Mouse (Mus musculus): Measurements from ENCODE around the gene Pam16.

- no peak for TF ChIP-seq CTCF (IDR thresholded peaks at IDR 0.05; ENCODE audit: control insufficient read depth, insufficient read depth, insufficient read length)
- no peak for TF ChIP-seq MAX (IDR thresholded peaks at IDR 0.05)
- TF ChIP-seq USF1 (IDR thresholded peaks at IDR 0.05; ENCODE audit: low read depth) = no peak
These were observed 11.0 kb upstream of the Pam16 start for GRCm38 (mm10) chr16:4635760-4636159.

Measured in C2C12 (cell line).